In the genomic region with DNA sequence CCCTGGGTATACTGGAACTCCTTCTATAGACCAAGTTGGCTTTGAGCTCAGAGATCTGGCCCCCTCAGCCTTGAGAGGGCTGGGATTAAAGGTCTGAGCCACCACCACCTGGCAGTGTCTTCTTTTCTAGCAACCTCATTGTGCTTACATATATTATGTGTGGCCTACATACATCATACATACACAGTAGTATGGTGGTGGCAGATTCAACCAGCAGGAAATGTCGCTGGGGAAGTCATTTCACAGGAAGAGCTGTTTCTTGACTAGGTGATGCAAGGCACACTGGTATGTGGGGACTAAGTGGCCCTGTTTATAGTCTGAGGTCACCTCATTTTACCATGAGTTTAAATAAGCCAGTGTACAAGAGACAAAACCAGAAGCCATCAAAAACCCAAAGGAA, we compare ENCODE assay signal across 19 mouse cellular contexts.
A peak's percentile ranks its signal among the peaks of the same experiment; 100 is the strongest.
DNase-seq lines count a peak whose midpoint lies in the region; ATAC-seq and TF ChIP-seq lines count a peak whose summit lies in the region.
"Had no signal": no experiment of that assay in that cellular context is flagged by ENCODE, and none has a peak within 500 bp of the region (broad histone marks: within the 10 kb centered on the region; RNA-seq: fewer than 3 reads in every experiment).

No protein-coding gene starts in this region.

- no peak for DNase-seq in thymus, adult 2 months
- no peak for DNase-seq in thymus, adult 18-20 months
- DNase-seq in stomach, postnatal 0 days (ENCODE audit: low spot score): no peak
- no peak for DNase-seq in heart, postnatal 10 days
- no peak for DNase-seq in left cerebral cortex, adult 8-10 months (ENCODE audit: low spot score in 2 of 2)
- DNase-seq: adrenal gland, adult 8-10 months; cerebellum, adult 9-11 months; gastrocnemius, postnatal 36 days; lung, postnatal 14 days had no signal

- no peaks in the 10 kb centered on the region for H3K27me3 ChIP-seq in intestine, postnatal 0 days (replicated peaks; ENCODE audit: control insufficient read depth, insufficient read depth, low read length)
- H3K27me3 ChIP-seq in intestine, embryonic 16.5 days (replicated peaks; ENCODE audit: control insufficient read depth, insufficient read depth, low read length): no peaks in the 10 kb centered on the region
- no peaks in the 10 kb centered on the region for H3K27me3 ChIP-seq in thymus, adult 2 months (ENCODE audit: control insufficient read depth, insufficient read depth, low read length)
- no peaks in the 10 kb centered on the region for H3K27me3 ChIP-seq in stomach, postnatal 0 days (ENCODE audit: control insufficient read depth, insufficient read depth, low read length)
- H3K27me3 ChIP-seq: embryonic facial prominence, embryonic 12.5 days; forebrain, embryonic 15.5 days; intestine, embryonic 15.5 days; kidney, embryonic 15.5 days had no signal

- TF ChIP-seq POLR2A in thymus, adult 2 months (IDR thresholded peaks at IDR 0.05; ENCODE audit: control insufficient read depth, extremely low read depth, insufficient read depth, low read length, poor library complexity): no peak

- 0 out of 2 replicates have a peak, but pooled peaks have one; percentile 36 for ATAC-seq in intestine, postnatal 0 days
- no peak for ATAC-seq in intestine, embryonic 16.5 days
- ATAC-seq in stomach, postnatal 0 days (ENCODE audit: low FRiP score, low TSS enrichment): peak; percentile 13; the same call in 1 of the 2 replicates
- ATAC-seq: forebrain, embryonic 15.5 days; intestine, embryonic 15.5 days had no signal

- peaks cover 22% of the 10 kb centered on the region for H3K36me3 ChIP-seq in intestine, postnatal 0 days (ENCODE audit: control insufficient read depth, insufficient read depth)
- H3K36me3 ChIP-seq in intestine, embryonic 16.5 days (ENCODE audit: control insufficient read depth, insufficient read depth, low read length): peaks cover 10% of the 10 kb centered on the region; the same call in 1 of the 2 replicates
- H3K36me3 ChIP-seq in thymus, adult 2 months (ENCODE audit: control insufficient read depth, insufficient read depth, low read length): peaks cover 28% of the 10 kb centered on the region
- peaks cover 20% of the 10 kb centered on the region for H3K36me3 ChIP-seq in stomach, postnatal 0 days (ENCODE audit: control insufficient read depth, insufficient read depth, low read length)

- WGBS in intestine, postnatal 0 days: 87% methylated on average over 1 of the region's 1 CpGs
- WGBS in intestine, embryonic 16.5 days: 89% methylated on average over 1 of the region's 1 CpGs
- WGBS in thymus, adult 2 months: 51% methylated on average over 1 of the region's 1 CpGs
- WGBS in stomach, postnatal 0 days: 81% methylated on average over 1 of the region's 1 CpGs

- no peaks in the 10 kb centered on the region for H3K9me3 ChIP-seq in intestine, postnatal 0 days (ENCODE audit: control insufficient read depth)
- no peaks in the 10 kb centered on the region for H3K9me3 ChIP-seq in intestine, embryonic 16.5 days (ENCODE audit: control insufficient read depth, low read length)
- H3K9me3 ChIP-seq in stomach, postnatal 0 days (ENCODE audit: control insufficient read depth, low read length): no peaks in the 10 kb centered on the region
- H3K9me3 ChIP-seq: embryonic facial prominence, embryonic 12.5 days; forebrain, embryonic 15.5 days; heart, embryonic 10.5 days; intestine, embryonic 15.5 days; kidney, embryonic 15.5 days; midbrain, embryonic 10.5 days had no signal

- TF ChIP-seq CTCF in intestine, postnatal 0 days (IDR thresholded peaks at IDR 0.05; ENCODE audit: low read depth): no peak
- no peak for TF ChIP-seq CTCF in thymus, adult 2 months (IDR thresholded peaks at IDR 0.05; ENCODE audit: borderline replicate concordance, control insufficient read depth, extremely low read depth, insufficient read depth, low read length, poor library complexity)
- no peak for TF ChIP-seq CTCF in stomach, postnatal 0 days (IDR thresholded peaks at IDR 0.05; ENCODE audit: low read depth)

- H3K9ac ChIP-seq in intestine, postnatal 0 days (ENCODE audit: low read depth, low read length): no peak overlapping the region
- no peak overlapping the region for H3K9ac ChIP-seq in intestine, embryonic 16.5 days (ENCODE audit: low read depth, low read length)
- no peak overlapping the region for H3K9ac ChIP-seq in stomach, postnatal 0 days (ENCODE audit: low read length)
- H3K9ac ChIP-seq: embryonic facial prominence, embryonic 12.5 days; forebrain, embryonic 15.5 days; hindbrain, embryonic 14.5 days; intestine, embryonic 15.5 days; kidney, embryonic 15.5 days had no signal

- intact Hi-C loops in heart, postnatal 10 days (cut with DNase I): no loop called here

- H3K4me3 ChIP-seq in intestine, postnatal 0 days (ENCODE audit: low read depth, low read length): no peak overlapping the region
- H3K4me3 ChIP-seq in intestine, embryonic 16.5 days (ENCODE audit: low read length): no peak overlapping the region
- no peak overlapping the region for H3K4me3 ChIP-seq in thymus, adult 2 months (ENCODE audit: control insufficient read depth, insufficient read depth, low read length)
- H3K4me3 ChIP-seq in stomach, postnatal 0 days (ENCODE audit: low read depth, low read length): no peak overlapping the region
- H3K4me3 ChIP-seq: embryonic facial prominence, embryonic 12.5 days; erythroblast, embryonic 14.5 days; forebrain, embryonic 15.5 days; heart, embryonic 10.5 days; intestine, embryonic 15.5 days; kidney, embryonic 15.5 days; midbrain, embryonic 10.5 days had no signal

- H3K4me1 ChIP-seq in intestine, postnatal 0 days (replicated peaks; ENCODE audit: control insufficient read depth, insufficient read depth, low read length): no peaks in the 10 kb centered on the region
- no peaks in the 10 kb centered on the region for H3K4me1 ChIP-seq in intestine, embryonic 16.5 days (ENCODE audit: control insufficient read depth, insufficient read depth, low read length)
- H3K4me1 ChIP-seq in thymus, adult 2 months (replicated peaks; ENCODE audit: control insufficient read depth, insufficient read depth, low read length): peaks cover 2% of the 10 kb centered on the region; the same call in 1 of the 2 replicates
- H3K4me1 ChIP-seq in stomach, postnatal 0 days (replicated peaks; ENCODE audit: control insufficient read depth, insufficient read depth): no peaks in the 10 kb centered on the region
- H3K4me1 ChIP-seq: embryonic facial prominence, embryonic 12.5 days; forebrain, embryonic 15.5 days; heart, embryonic 10.5 days; intestine, embryonic 15.5 days; midbrain, embryonic 10.5 days had no signal

- no peak for TF ChIP-seq EP300 in stomach, postnatal 0 days (optimal IDR thresholded peaks at IDR 0.05)

- H3K27ac ChIP-seq in intestine, postnatal 0 days (ENCODE audit: low read depth, low read length): no peak overlapping the region
- no peak overlapping the region for H3K27ac ChIP-seq in intestine, embryonic 16.5 days (ENCODE audit: low read length)
- H3K27ac ChIP-seq in thymus, adult 2 months (ENCODE audit: control insufficient read depth, insufficient read depth, low read length): peak overlapping the region; percentile 46; the same call in 1 of the 2 replicates
- no peak overlapping the region for H3K27ac ChIP-seq in stomach, postnatal 0 days (replicated peaks)
- H3K27ac ChIP-seq: embryonic facial prominence, embryonic 12.5 days; forebrain, embryonic 15.5 days; heart, embryonic 10.5 days; hindbrain, embryonic 14.5 days; intestine, embryonic 15.5 days; kidney, embryonic 15.5 days; midbrain, embryonic 10.5 days had no signal

- H3K4me2 ChIP-seq in intestine, postnatal 0 days (replicated peaks; ENCODE audit: low read depth): no peak overlapping the region
- H3K4me2 ChIP-seq in intestine, embryonic 16.5 days (ENCODE audit: low read depth, low read length): no peak overlapping the region
- no peak overlapping the region for H3K4me2 ChIP-seq in stomach, postnatal 0 days (replicated peaks; ENCODE audit: low read depth)
- H3K4me2 ChIP-seq: embryonic facial prominence, embryonic 12.5 days; forebrain, embryonic 15.5 days; hindbrain, embryonic 14.5 days; intestine, embryonic 15.5 days; kidney, embryonic 15.5 days had no signal
